Mouse (Mus musculus): ENCODE measurements around the gene Fam189a2. TPM values are rescaled to one million over a fixed set of nuclear protein-coding genes. Genes with fewer than 3 reads are reported as not detected.
A peak's percentile ranks its signal among the peaks of the same experiment; 100 is the strongest.

Gene Fam189a2
- polyA plus RNA-seq, 1 experiment from 2014 or later = 2.3 TPM

DNA sequence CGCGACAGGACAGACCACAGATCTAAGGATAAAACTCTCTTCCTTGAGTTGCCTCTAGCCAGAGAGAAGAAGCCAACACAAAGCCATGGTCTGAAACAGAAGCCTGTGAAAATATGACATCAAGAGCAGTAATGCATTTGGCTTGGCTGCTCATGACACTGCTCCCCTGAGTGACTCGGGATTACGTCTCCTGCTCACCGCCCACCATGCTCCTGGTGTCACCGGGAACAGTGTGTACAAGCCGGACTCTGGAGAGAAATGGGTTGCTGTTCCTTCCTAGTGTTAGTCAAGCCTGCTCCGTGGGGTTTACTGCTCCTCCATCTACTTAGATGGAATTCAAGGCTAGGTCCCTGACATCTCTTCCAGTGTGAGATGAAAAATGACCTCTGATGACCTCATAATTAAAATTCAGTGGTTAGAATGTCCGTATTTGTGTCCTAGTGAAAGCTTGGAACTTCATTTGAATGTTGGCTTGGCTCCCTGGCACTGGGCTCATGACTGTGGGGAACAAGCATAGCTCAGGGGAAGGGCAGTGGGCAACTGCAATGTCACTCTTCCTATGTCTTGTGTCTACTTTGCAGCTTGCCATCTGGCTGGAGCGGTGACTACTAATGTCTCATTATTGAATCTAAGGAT is 23.7 kb downstream of the Fam189a2 start:
- Histone ChIP-seq H3K27ac (ENCODE audit: low read length) (no peak overlapping the region), H3K4me2 (ENCODE audit: low read length) (no peak overlapping the region), H3K4me3 (ENCODE audit: low read depth, low read length) (no peak overlapping the region), H3K36me3 (ENCODE audit: control insufficient read depth, insufficient read depth, low read length) (no peaks in the 10 kb centered on the region), H3K9ac (ENCODE audit: low read depth, low read length) (no peak overlapping the region), H3K9me3 (replicated peaks; ENCODE audit: control insufficient read depth, low read length, poor library complexity, severe bottlenecking) (peaks cover 6% of the 10 kb centered on the region; the same call in 1 of the 2 replicates), H3K4me1 (ENCODE audit: control insufficient read depth, insufficient read depth, low read length) (no peaks in the 10 kb centered on the region), H3K27me3 (ENCODE audit: control insufficient read depth, insufficient read depth, low read depth, low read length) (no peaks in the 10 kb centered on the region)
- no peak for ATAC-seq
- 86% methylated on average over 10 of the region's 10 CpGs for WGBS

DNA sequence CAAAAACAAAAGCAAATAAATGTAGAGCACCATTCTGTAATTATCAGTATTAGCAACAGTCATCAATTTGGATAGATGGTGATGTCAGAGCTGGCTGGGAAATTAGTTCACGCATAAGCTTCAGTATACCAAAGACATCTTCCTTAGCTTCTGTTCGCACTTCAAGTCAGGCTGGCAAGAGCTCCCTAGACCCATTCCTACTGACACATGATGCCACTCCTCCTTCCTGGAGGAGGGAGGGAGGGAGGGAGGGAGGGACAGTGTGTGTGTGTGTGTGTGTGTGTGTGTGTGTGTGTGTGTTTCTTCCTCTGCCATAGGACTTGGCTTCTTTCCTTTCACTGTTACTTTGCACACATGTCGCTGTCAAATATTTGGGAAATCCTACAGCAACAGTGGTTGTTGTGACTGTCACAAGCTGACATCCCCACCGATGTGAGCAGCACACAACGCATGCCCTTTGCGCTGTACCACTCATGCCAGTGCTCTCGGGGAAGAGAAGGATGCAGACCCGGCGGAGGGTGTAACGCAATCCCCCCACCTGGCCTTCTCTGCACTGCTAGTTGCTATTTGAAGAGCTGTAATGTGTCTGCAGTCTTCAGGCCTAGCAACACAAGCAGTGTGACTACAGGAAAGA is 34.9 kb downstream of the Fam189a2 start:
- no peak for ATAC-seq
- no peak overlapping the region for H3K27ac ChIP-seq (ENCODE audit: low read length)
- no peak overlapping the region for H3K9ac ChIP-seq (ENCODE audit: low read depth, low read length)
- H3K4me1 ChIP-seq (ENCODE audit: control insufficient read depth, insufficient read depth, low read length) = no peaks in the 10 kb centered on the region
- H3K4me2 ChIP-seq (ENCODE audit: low read length) = no peak overlapping the region
- WGBS = 86% methylated on average over 10 of the region's 10 CpGs
- no peaks in the 10 kb centered on the region for H3K9me3 ChIP-seq (replicated peaks; ENCODE audit: control insufficient read depth, low read length, poor library complexity, severe bottlenecking)
- no peak overlapping the region for H3K4me3 ChIP-seq (ENCODE audit: low read depth, low read length)
- H3K36me3 ChIP-seq (ENCODE audit: control insufficient read depth, insufficient read depth, low read length) = no peaks in the 10 kb centered on the region
- no peaks in the 10 kb centered on the region for H3K27me3 ChIP-seq (ENCODE audit: control insufficient read depth, insufficient read depth, low read depth, low read length)

DNA sequence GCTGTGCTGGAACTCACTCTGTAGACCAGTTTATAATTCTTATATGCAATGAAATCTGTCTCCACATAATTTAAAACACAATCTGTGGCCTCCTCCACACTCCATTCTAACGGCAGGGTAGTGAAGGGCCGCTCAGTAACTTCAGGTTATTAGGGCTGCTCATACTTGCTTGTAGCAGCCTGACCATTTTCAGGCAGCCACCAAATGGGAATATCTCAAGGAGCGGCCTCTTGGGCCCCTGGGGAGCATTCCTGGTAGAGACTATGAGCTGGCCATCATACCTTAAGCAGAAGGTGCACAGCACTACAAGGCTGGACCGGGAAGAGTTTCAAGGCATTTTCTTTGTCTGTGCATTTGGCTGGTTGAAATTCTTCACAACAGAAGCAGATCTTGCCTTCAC is 42.7 kb downstream of the Fam189a2 start:
- Histone ChIP-seq H3K9me3 (replicated peaks; ENCODE audit: control insufficient read depth, low read length, poor library complexity, severe bottlenecking) (no peaks in the 10 kb centered on the region), H3K4me1 (ENCODE audit: control insufficient read depth, insufficient read depth, low read length) (no peaks in the 10 kb centered on the region; the same call in 1 of the 2 replicates), H3K9ac (ENCODE audit: low read depth, low read length) (no peak overlapping the region), H3K36me3 (ENCODE audit: control insufficient read depth, insufficient read depth, low read length) (no peaks in the 10 kb centered on the region), H3K27ac (ENCODE audit: low read length) (no peak overlapping the region), H3K4me2 (ENCODE audit: low read length) (no peak overlapping the region), H3K4me3 (ENCODE audit: low read depth, low read length) (no peak overlapping the region), H3K27me3 (ENCODE audit: control insufficient read depth, insufficient read depth, low read depth, low read length) (no peaks in the 10 kb centered on the region)
- 90% methylated on average over 4 of the region's 4 CpGs for WGBS
- ATAC-seq = no peak

DNA sequence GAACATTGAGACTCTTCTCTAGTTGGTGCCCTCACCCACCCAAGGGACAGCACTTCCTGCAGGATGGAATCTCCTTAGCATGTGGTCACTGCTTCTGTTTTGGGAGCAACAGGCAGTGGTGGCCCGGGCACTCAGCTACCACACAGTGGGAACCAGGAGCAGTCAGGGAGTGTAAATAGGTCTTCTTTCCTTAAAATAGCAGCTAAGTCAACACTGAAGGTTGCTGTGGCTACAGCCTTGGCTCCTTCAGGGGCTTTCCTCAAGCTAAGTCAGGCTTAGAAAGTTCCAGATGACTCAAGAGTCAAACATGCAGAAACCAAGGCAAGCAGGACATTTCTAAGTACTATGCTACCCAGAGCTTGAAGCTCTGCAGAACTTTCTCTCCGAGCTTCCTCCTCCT is 43.5 kb downstream of the Fam189a2 start:
- Histone ChIP-seq H3K4me1 (ENCODE audit: control insufficient read depth, insufficient read depth, low read length) (no peaks in the 10 kb centered on the region; the same call in 1 of the 2 replicates), H3K4me2 (ENCODE audit: low read length) (no peak overlapping the region), H3K4me3 (ENCODE audit: low read depth, low read length) (no peak overlapping the region), H3K9me3 (replicated peaks; ENCODE audit: control insufficient read depth, low read length, poor library complexity, severe bottlenecking) (no peaks in the 10 kb centered on the region), H3K36me3 (ENCODE audit: control insufficient read depth, insufficient read depth, low read length) (no peaks in the 10 kb centered on the region), H3K9ac (ENCODE audit: low read depth, low read length) (no peak overlapping the region), H3K27ac (ENCODE audit: low read length) (no peak overlapping the region), H3K27me3 (ENCODE audit: control insufficient read depth, insufficient read depth, low read depth, low read length) (no peaks in the 10 kb centered on the region)
- ATAC-seq = no peak
- WGBS = 71% methylated on average over 2 of the region's 2 CpGs

DNA sequence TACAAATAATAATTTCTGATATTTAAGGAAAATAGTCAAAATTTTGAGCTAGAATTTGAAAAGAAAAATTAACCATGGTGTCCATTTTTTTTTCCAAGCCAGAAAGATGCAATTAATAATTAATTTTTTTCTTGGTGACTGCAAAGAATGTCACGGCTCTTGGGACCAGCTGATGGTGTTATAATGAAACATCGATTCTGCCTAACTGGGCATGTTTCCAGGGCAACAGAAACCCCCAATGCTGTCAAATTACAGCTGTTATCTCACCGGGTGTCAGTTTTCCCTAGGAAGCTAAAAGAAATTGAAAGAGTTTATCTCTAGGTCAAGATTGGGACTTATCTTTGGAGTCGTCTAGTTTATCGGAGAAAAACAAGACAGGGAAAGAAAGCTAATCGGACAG is 46.6 kb downstream of the Fam189a2 start:
- Histone ChIP-seq H3K4me1 (ENCODE audit: control insufficient read depth, insufficient read depth, low read length) (no peaks in the 10 kb centered on the region; the same call in 1 of the 2 replicates), H3K9me3 (replicated peaks; ENCODE audit: control insufficient read depth, low read length, poor library complexity, severe bottlenecking) (no peaks in the 10 kb centered on the region), H3K27ac (ENCODE audit: low read length) (no peak overlapping the region), H3K4me2 (ENCODE audit: low read length) (no peak overlapping the region), H3K27me3 (ENCODE audit: control insufficient read depth, insufficient read depth, low read depth, low read length) (no peaks in the 10 kb centered on the region), H3K36me3 (ENCODE audit: control insufficient read depth, insufficient read depth, low read length) (no peaks in the 10 kb centered on the region), H3K9ac (ENCODE audit: low read depth, low read length) (no peak overlapping the region), H3K4me3 (ENCODE audit: low read depth, low read length) (no peak overlapping the region)
- 48% methylated on average over 6 of the region's 6 CpGs for WGBS
- ATAC-seq = no peak

DNA sequence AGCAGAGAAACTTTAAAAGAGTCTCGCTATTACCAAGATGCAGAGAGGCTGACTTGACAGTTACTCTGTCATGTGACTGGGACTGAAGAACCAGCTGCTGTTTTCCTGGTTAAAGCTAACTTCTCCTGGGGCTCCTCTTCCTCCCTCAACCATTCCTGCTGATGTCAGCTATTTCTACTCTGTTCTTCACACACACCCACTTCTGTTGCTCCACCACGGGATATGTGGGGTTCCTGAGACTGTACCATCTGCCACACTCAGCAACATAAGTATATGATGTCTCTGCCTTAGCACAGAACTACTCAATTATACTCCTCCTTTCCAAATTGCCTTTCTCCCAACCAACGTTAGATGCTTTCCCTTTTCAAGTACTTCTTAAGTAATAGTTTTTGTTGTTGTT is 50.2 kb downstream of the Fam189a2 start:
- no peak for ATAC-seq
- WGBS = 82% methylated on average over 3 of the region's 3 CpGs
- H3K9ac ChIP-seq (ENCODE audit: low read depth, low read length) = no peak overlapping the region
- H3K4me1 ChIP-seq (ENCODE audit: control insufficient read depth, insufficient read depth, low read length) = no peaks in the 10 kb centered on the region; the same call in 1 of the 2 replicates
- H3K4me3 ChIP-seq (ENCODE audit: low read depth, low read length) = no peak overlapping the region
- no peaks in the 10 kb centered on the region for H3K9me3 ChIP-seq (replicated peaks; ENCODE audit: control insufficient read depth, low read length, poor library complexity, severe bottlenecking)
- H3K36me3 ChIP-seq (ENCODE audit: control insufficient read depth, insufficient read depth, low read length) = no peaks in the 10 kb centered on the region
- no peak overlapping the region for H3K4me2 ChIP-seq (ENCODE audit: low read length)
- H3K27me3 ChIP-seq (ENCODE audit: control insufficient read depth, insufficient read depth, low read depth, low read length) = no peaks in the 10 kb centered on the region
- no peak overlapping the region for H3K27ac ChIP-seq (ENCODE audit: low read length)

DNA sequence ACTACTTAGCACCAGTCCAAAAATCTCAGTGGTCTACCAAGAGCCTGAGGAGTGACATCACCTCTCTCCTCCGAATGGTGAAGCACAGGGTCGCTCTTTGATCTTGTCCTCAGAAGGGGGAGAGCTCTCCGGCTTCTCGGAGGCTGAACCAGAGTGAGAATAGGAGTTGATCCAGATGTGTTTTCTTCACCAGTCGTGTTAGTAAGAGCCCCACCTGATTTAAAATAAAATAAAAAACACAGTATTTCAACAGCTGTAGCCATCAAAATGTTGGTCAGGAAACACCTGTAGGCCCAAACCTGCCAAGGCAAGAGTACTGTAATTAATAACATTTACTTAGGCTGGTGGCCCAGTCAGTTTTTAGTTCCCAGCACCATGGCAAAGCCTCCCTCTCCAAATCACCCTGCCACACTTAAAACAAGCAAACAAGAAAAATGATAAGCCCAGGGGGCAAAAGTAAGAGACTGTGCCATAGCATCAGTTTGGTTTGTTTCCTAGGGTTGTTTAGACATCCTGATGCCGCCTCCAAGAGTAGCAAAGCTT is 52.8 kb downstream of the Fam189a2 start:
- Histone ChIP-seq H3K36me3 (ENCODE audit: control insufficient read depth, insufficient read depth, low read length) (peaks cover 6% of the 10 kb centered on the region), H3K4me2 (ENCODE audit: low read length) (no peak overlapping the region), H3K9ac (ENCODE audit: low read depth, low read length) (no peak overlapping the region), H3K27ac (ENCODE audit: low read length) (no peak overlapping the region), H3K9me3 (replicated peaks; ENCODE audit: control insufficient read depth, low read length, poor library complexity, severe bottlenecking) (0 out of 2 replicates have a peak, but pooled peaks cover 3% of the 10 kb centered on the region), H3K4me1 (ENCODE audit: control insufficient read depth, insufficient read depth, low read length) (peaks cover 3% of the 10 kb centered on the region), H3K27me3 (ENCODE audit: control insufficient read depth, insufficient read depth, low read depth, low read length) (no peaks in the 10 kb centered on the region), H3K4me3 (ENCODE audit: low read depth, low read length) (no peak overlapping the region)
- ATAC-seq = no peak
- WGBS = 75% methylated on average over 6 of the region's 6 CpGs

DNA sequence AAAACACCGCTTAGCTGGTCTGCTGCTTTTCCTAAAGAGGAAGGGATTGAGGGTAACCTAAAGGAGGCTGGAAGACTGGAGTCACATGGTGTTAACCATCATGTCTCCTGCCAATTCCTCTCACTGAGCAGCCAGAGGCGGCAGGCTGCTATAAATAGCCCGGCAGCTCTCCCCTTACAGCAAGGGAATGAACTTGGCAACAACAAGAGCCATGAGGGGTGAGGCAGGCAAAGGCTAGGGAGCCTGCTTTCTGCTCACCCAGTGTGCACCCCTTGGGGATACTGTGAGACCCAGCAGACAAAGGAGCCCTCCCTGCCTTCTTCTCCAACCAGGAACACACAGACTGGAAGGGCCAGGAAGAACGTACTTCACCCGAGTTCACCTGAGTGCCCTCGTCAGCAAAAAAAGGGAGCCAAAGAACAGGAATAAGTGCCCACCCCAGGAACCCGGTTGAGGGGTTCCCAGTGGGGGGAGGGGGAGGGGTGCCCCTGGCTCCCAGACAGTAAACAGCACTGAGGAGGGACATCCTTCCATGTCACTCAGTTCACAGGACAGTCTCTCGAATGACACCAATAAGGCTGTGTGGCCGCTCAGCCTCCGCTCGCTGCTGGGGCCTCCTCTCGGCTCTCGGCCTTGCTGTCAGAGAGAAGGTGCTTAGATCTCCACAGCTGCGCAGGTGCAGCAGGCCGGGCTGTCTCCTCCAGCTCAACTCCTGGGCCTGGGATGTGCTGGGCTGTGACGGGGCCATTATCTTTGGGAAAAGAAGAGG is 57.8 kb downstream of the Fam189a2 start:
- Histone ChIP-seq H3K4me2 (ENCODE audit: low read length) (no peak overlapping the region), H3K27ac (ENCODE audit: low read length) (peak overlapping the region; percentile 43; the same call in 1 of the 2 replicates), H3K4me1 (ENCODE audit: control insufficient read depth, insufficient read depth, low read length) (peaks cover 7% of the 10 kb centered on the region), H3K9ac (ENCODE audit: low read depth, low read length) (peak overlapping the region; percentile 18; the same call in 1 of the 2 replicates), H3K4me3 (ENCODE audit: low read depth, low read length) (no peak overlapping the region), H3K9me3 (replicated peaks; ENCODE audit: control insufficient read depth, low read length, poor library complexity, severe bottlenecking) (0 out of 2 replicates have a peak, but pooled peaks cover 3% of the 10 kb centered on the region), H3K36me3 (ENCODE audit: control insufficient read depth, insufficient read depth, low read length) (peaks cover 6% of the 10 kb centered on the region), H3K27me3 (ENCODE audit: control insufficient read depth, insufficient read depth, low read depth, low read length) (no peaks in the 10 kb centered on the region)
- 62% methylated on average over 16 of the region's 16 CpGs for WGBS
- peak; percentile 78 for ATAC-seq
